Mouse (Mus musculus) myocyte (in vitro differentiated cells): Measurements from ENCODE around the gene Ankrd55. TPM values are rescaled to one million over a fixed set of nuclear protein-coding genes. Genes with fewer than 3 reads are reported as not detected.
"Not testable (repeated sequence)": the region's sequence is repeated elsewhere in the genome, so short reads cannot be mapped to it uniquely, and the experiment has no call there.

Experiments
- H3K27me3 ChIP-seq: one replicate; pipeline ENCODE4 v1.6.1; 2011; ENCODE audit not compliant: control insufficient read depth, insufficient read depth, insufficient read length
- H3K36me3 ChIP-seq: one replicate; pipeline ENCODE4 v1.6.1; 2011; ENCODE audit not compliant: control insufficient read depth, insufficient read depth
- H3K4me2 ChIP-seq: one replicate; pipeline ENCODE4 v1.6.1; 2011; ENCODE audit warnings: low read depth, control low read depth
- H3K4me3 ChIP-seq: one replicate; pipeline ENCODE4 v1.5.1; 2011; ENCODE audit warnings: mild to moderate bottlenecking, control low read depth, moderate library complexity
- H3K79me2 ChIP-seq: one replicate; pipeline ENCODE4 v1.6.1; 2011; ENCODE audit not compliant: control insufficient read depth, insufficient read depth
- H3ac ChIP-seq: one replicate; pipeline ENCODE4 v1.6.1; 2011; ENCODE audit not compliant: control insufficient read depth, insufficient read length
- CEBPB ChIP-seq: IDR thresholded peaks from 2 replicates; pipeline ENCODE4 v1.6.1; 2011; ENCODE audit warnings: mild to moderate bottlenecking, moderate library complexity; ENCODE audit not compliant: poor library complexity, insufficient read depth, severe bottlenecking
- E2F4 ChIP-seq: IDR thresholded peaks from one replicate; pipeline ENCODE4 v1.6.1; 2011; ENCODE audit warnings: mild to moderate bottlenecking, control low read depth, moderate library complexity; ENCODE audit not compliant: insufficient read depth
- MAX ChIP-seq: IDR thresholded peaks from one replicate; pipeline ENCODE4 v1.6.1; 2011; ENCODE audit warnings: low read depth, mild to moderate bottlenecking, control low read depth
- MYOD1 ChIP-seq, 3 experiments: IDR thresholded peaks; one replicate each; pipeline ENCODE4 v1.6.1; 2011; ENCODE audit warnings: control low read depth in 2 of 3, low read depth in 2 of 3, mild to moderate bottlenecking in 2 of 3, moderate library complexity in 1 of 3; ENCODE audit not compliant: insufficient read length in 2 of 3, control insufficient read depth in 1 of 3
- MYOG ChIP-seq, 3 experiments: IDR thresholded peaks; one replicate each; pipeline ENCODE4 v1.6.1; 2011; ENCODE audit warnings: control low read depth in 2 of 3, low read depth in 2 of 3, mild to moderate bottlenecking in 2 of 3; ENCODE audit not compliant: insufficient read length in 2 of 3, control insufficient read depth in 1 of 3, insufficient read depth in 1 of 3
- POLR2A ChIP-seq: IDR thresholded peaks from one replicate; pipeline ENCODE4 v1.6.1; 2011; ENCODE audit warnings: low read depth, mild to moderate bottlenecking, control low read depth, moderate library complexity; ENCODE audit not compliant: insufficient read length
- POLR2AphosphoS2 ChIP-seq: IDR thresholded peaks from one replicate; pipeline ENCODE4 v1.6.1; 2011; ENCODE audit warnings: low read depth, control low read depth; ENCODE audit not compliant: insufficient read length
- REST ChIP-seq: IDR thresholded peaks from one replicate; pipeline ENCODE4 v1.6.1; 2011; ENCODE audit warnings: mild to moderate bottlenecking, control low read depth, moderate library complexity; ENCODE audit not compliant: insufficient read depth, insufficient read length
- SRF ChIP-seq: IDR thresholded peaks from one replicate; pipeline ENCODE4 v1.6.1; 2011; ENCODE audit warnings: low read depth; ENCODE audit not compliant: control insufficient read depth, insufficient read length
- TCF12 ChIP-seq: IDR thresholded peaks from one replicate; pipeline ENCODE4 v1.6.1; 2011; ENCODE audit warnings: mild to moderate bottlenecking, control low read depth; ENCODE audit not compliant: poor library complexity, insufficient read depth, severe bottlenecking
- TCF3 ChIP-seq: IDR thresholded peaks from one replicate; pipeline ENCODE4 v1.6.1; 2011; ENCODE audit warnings: low read depth, control low read depth; ENCODE audit not compliant: insufficient read length
- USF1 ChIP-seq: IDR thresholded peaks from one replicate; pipeline ENCODE4 v1.6.1; 2011; ENCODE audit warnings: low read depth, mild to moderate bottlenecking, control low read depth, moderate library complexity
- polyA plus RNA-seq: library from polyadenylated mRNA; unstranded; fragments of >200 nt; fragmentation: generic; extraction: Trizol; gene quantifications from one replicate; pipeline ENCODE4 v1.2.1, GENCODE M21; 2012; ENCODE audit warnings: missing spikeins

Ankrd55 gene
- polyA plus RNA-seq, 1 experiment, result 0.59 TPM

- no peak overlapping the region for H3ac ChIP-seq
- no peaks in the 10 kb centered on the region for H3K36me3 ChIP-seq
- no peak overlapping the region for H3K4me3 ChIP-seq
- H3K27me3 ChIP-seq, result no peaks in the 10 kb centered on the region
- TF ChIP-seq TCF12 (no peak), SRF (no peak), MYOG (IDR thresholded peaks at IDR 0.05; ENCODE audit: control insufficient read depth in 1 of 3, insufficient read depth in 1 of 3, insufficient read length in 2 of 3, low read depth in 2 of 3) (no peak), CEBPB (no peak), E2F4 (no peak), USF1 (no peak), REST (no peak), MYOD1 (IDR thresholded peaks at IDR 0.05; ENCODE audit: control insufficient read depth in 1 of 3, insufficient read length in 2 of 3, low read depth in 2 of 3) (no peak)
- no peak overlapping the region for H3K4me2 ChIP-seq
- no peaks in the 10 kb centered on the region for H3K79me2 ChIP-seq
Observed at GRCm38 (mm10) chr13:112303429-112303828, 15.2 kb downstream of the Ankrd55 start.

- Histone ChIP-seq H3ac (no peak overlapping the region), H3K27me3 (no peaks in the 10 kb centered on the region), H3K79me2 (no peaks in the 10 kb centered on the region), H3K4me3 (no peak overlapping the region), H3K36me3 (no peaks in the 10 kb centered on the region), H3K4me2 (no peak overlapping the region)
- no peak for TF ChIP-seq E2F4
- TF ChIP-seq MAX, result no peak
- TF ChIP-seq TCF3, result no peak
- no peak for TF ChIP-seq MYOD1 (IDR thresholded peaks at IDR 0.05; ENCODE audit: control insufficient read depth in 1 of 3, insufficient read length in 2 of 3, low read depth in 2 of 3)
- no peak for TF ChIP-seq POLR2AphosphoS2
- no peak for TF ChIP-seq MYOG (IDR thresholded peaks at IDR 0.05; ENCODE audit: control insufficient read depth in 1 of 3, insufficient read depth in 1 of 3, insufficient read length in 2 of 3, low read depth in 2 of 3)
- no peak for TF ChIP-seq REST
- no peak for TF ChIP-seq POLR2A
- no peak for TF ChIP-seq CEBPB
- no peak for TF ChIP-seq TCF12
- no peak for TF ChIP-seq SRF
- TF ChIP-seq USF1, result no peak
Observed at GRCm38 (mm10) chr13:112308672-112309071, 20.4 kb downstream of the Ankrd55 start.

- H3ac ChIP-seq, H3K36me3 ChIP-seq, H3K79me2 ChIP-seq, H3K27me3 ChIP-seq, H3K4me3 ChIP-seq, H3K4me2 ChIP-seq: not testable (repeated sequence)
Observed at GRCm38 (mm10) chr13:112311611-112312010, 23.4 kb downstream of the Ankrd55 start.

- H3ac ChIP-seq, result no peak overlapping the region
- H3K27me3 ChIP-seq, result no peaks in the 10 kb centered on the region
- TF ChIP-seq MYOD1 (IDR thresholded peaks at IDR 0.05; ENCODE audit: control insufficient read depth in 1 of 3, insufficient read length in 2 of 3, low read depth in 2 of 3) (no peak), POLR2A (no peak), CEBPB (no peak), POLR2AphosphoS2 (no peak), USF1 (no peak), MYOG (IDR thresholded peaks at IDR 0.05; ENCODE audit: control insufficient read depth in 1 of 3, insufficient read depth in 1 of 3, insufficient read length in 2 of 3, low read depth in 2 of 3) (no peak), E2F4 (no peak), MAX (no peak), REST (no peak), TCF3 (no peak), SRF (no peak), TCF12 (no peak)
- no peak overlapping the region for H3K4me3 ChIP-seq
- no peaks in the 10 kb centered on the region for H3K79me2 ChIP-seq
- H3K36me3 ChIP-seq, result no peaks in the 10 kb centered on the region
- H3K4me2 ChIP-seq, result no peak overlapping the region
Observed at GRCm38 (mm10) chr13:112315442-112315841, 27.2 kb downstream of the Ankrd55 start.

GRCm38 (mm10) chr13:112316622-112317482 is 28.6 kb downstream of the Ankrd55 start:
- TF ChIP-seq TCF12, result no peak
- TF ChIP-seq POLR2A, result no peak
- TF ChIP-seq CEBPB, result no peak
- no peak for TF ChIP-seq TCF3
- no peak for TF ChIP-seq REST
- no peak for TF ChIP-seq MYOG (IDR thresholded peaks at IDR 0.05; ENCODE audit: control insufficient read depth in 1 of 3, insufficient read depth in 1 of 3, insufficient read length in 2 of 3, low read depth in 2 of 3)
- TF ChIP-seq E2F4, result no peak
- no peak for TF ChIP-seq SRF
- no peak for TF ChIP-seq MAX
- no peak for TF ChIP-seq USF1
- no peak for TF ChIP-seq POLR2AphosphoS2
- no peak for TF ChIP-seq MYOD1 (IDR thresholded peaks at IDR 0.05; ENCODE audit: control insufficient read depth in 1 of 3, insufficient read length in 2 of 3, low read depth in 2 of 3)
- Histone ChIP-seq H3K4me3 (no peak overlapping the region), H3K27me3 (no peaks in the 10 kb centered on the region), H3K79me2 (no peaks in the 10 kb centered on the region), H3ac (no peak overlapping the region), H3K4me2 (no peak overlapping the region), H3K36me3 (no peaks in the 10 kb centered on the region)
